Mouse (Mus musculus) spleen, adult 2 months (tissue): ENCODE measurements around the gene Hspb1. TPM values are rescaled to one million over a fixed set of nuclear protein-coding genes. Genes with fewer than 3 reads are reported as not detected.

Source experiments
- DNase-seq, 2 experiments: peaks; one replicate each; pipeline versions ENCODE4 v3.0.0 to v3.0.0-alpha.2; 2012 to 2021; ENCODE audit warnings: low spot score in 2 of 2, low read depth in 1 of 2
- H3K27ac ChIP-seq: fragments of 200-500 bp; 2 replicates; pipeline ENCODE4 v1.5.1; 2012; ENCODE audit warnings: low read length, inconsistent platforms; ENCODE audit not compliant: insufficient read depth
- H3K27me3 ChIP-seq: fragments of 200-500 bp; 2 replicates; pipeline ENCODE4 v1.6.1; 2012; ENCODE audit warnings: mild to moderate bottlenecking, moderate library complexity, low read length, inconsistent platforms; ENCODE audit not compliant: control insufficient read depth, insufficient read depth
- H3K36me3 ChIP-seq: fragments of 200-500 bp; 2 replicates; pipeline ENCODE4 v1.6.1; 2012; ENCODE audit warnings: mild to moderate bottlenecking, low read length, inconsistent platforms; ENCODE audit not compliant: control insufficient read depth, insufficient read depth
- H3K4me1 ChIP-seq: fragments of 200-500 bp; 2 replicates; pipeline ENCODE4 v1.6.1; 2011; ENCODE audit warnings: inconsistent platforms; ENCODE audit not compliant: control insufficient read depth, insufficient read depth, insufficient read length
- H3K4me3 ChIP-seq: fragments of 200-500 bp; 2 replicates; pipeline ENCODE4 v1.5.1; 2011; ENCODE audit warnings: mild to moderate bottlenecking, inconsistent platforms; ENCODE audit not compliant: insufficient read depth, insufficient read length; ENCODE audit errors: extremely low read depth
- CTCF ChIP-seq: fragments of 200-500 bp; IDR thresholded peaks from 2 replicates; pipeline ENCODE4 v1.5.1; 2011; ENCODE audit warnings: mild to moderate bottlenecking, inconsistent platforms; ENCODE audit not compliant: insufficient read depth, insufficient read length, insufficient replicate concordance; ENCODE audit errors: extremely low read depth
- POLR2A ChIP-seq: fragments of 200-500 bp; IDR thresholded peaks from 2 replicates; pipeline ENCODE4 v1.6.1; 2011; ENCODE audit warnings: low read depth, low read length, inconsistent platforms
- WGBS: fragments of 180-500 bp; shearing (Covaris S2); methylation state at CpG from one replicate; pipeline ENCODE4 v1.1.7; 2018; 5-methylcytosine and 5-hydroxymethylcytosine counted together
- polyA plus RNA-seq: library from polyadenylated mRNA; depleted of rRNA; stranded (reverse); fragments of >200 nt; gene quantifications from 2 replicates; pipeline ENCODE4 v1.2.3, GENCODE M21; 2012

Hspb1 gene
- polyA plus RNA-seq, 1 experiment, result 34.0 TPM

GRCm38 (mm10) chr5:135869661-135870423, 17.9 kb upstream of the Hspb1 start:
- peaks cover 22% of the 10 kb centered on the region for H3K27me3 ChIP-seq
- no peak for TF ChIP-seq CTCF
- no peak for TF ChIP-seq POLR2A
- no peak overlapping the region for H3K27ac ChIP-seq
- H3K4me3 ChIP-seq, result no peak overlapping the region
- no peaks in the 10 kb centered on the region for H3K36me3 ChIP-seq
- WGBS, result 69% methylated on average over 14 of the region's 14 CpGs
- DNase-seq, result no peak
- H3K4me1 ChIP-seq, result peaks cover 5% of the 10 kb centered on the region

GRCm38 (mm10) chr5:135870505-135870904, 17.2 kb upstream of the Hspb1 start:
- no peak for DNase-seq
- Histone ChIP-seq H3K4me3 (no peak overlapping the region), H3K4me1 (peaks cover 5% of the 10 kb centered on the region), H3K27ac (no peak overlapping the region), H3K36me3 (no peaks in the 10 kb centered on the region), H3K27me3 (peaks cover 22% of the 10 kb centered on the region)
- TF ChIP-seq POLR2A, result no peak
- TF ChIP-seq CTCF, result no peak
- WGBS, result 42% methylated on average over 5 of the region's 5 CpGs

GRCm38 (mm10) chr5:135872996-135873395, 14.7 kb upstream of the Hspb1 start:
- H3K36me3 ChIP-seq, result no peaks in the 10 kb centered on the region
- no peak overlapping the region for H3K4me3 ChIP-seq
- DNase-seq, result no peak
- H3K4me1 ChIP-seq, result peaks cover 4% of the 10 kb centered on the region
- WGBS, result 12% methylated on average over 16 of the region's 16 CpGs
- H3K27me3 ChIP-seq, result peaks cover 10% of the 10 kb centered on the region
- no peak for TF ChIP-seq POLR2A
- TF ChIP-seq CTCF, result no peak
- no peak overlapping the region for H3K27ac ChIP-seq

DNA sequence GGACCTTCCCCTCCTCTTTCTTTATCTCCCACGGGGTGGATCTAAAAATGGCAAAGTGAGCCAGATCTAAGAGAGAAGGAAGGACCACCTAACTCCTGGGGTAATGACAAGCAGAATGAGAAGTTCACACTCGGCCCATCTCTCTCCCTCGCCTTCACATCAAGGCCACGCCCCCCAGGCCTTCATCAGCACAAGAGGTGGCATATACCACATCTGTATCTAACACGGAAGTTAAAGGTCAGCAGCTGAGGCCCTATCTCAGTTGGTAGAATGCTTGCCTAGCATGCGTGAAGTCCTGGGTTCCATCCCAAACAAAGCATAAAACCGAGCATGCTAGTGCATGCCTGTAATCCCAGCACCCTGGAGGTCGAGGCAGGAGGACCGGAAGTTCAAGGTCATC, 14.0 kb upstream of the Hspb1 start:
- TF ChIP-seq CTCF (no peak), POLR2A (no peak)
- H3K27me3 ChIP-seq, result peaks cover 4% of the 10 kb centered on the region; the same call in 1 of the 2 replicates
- no peaks in the 10 kb centered on the region for H3K4me1 ChIP-seq
- no peak for DNase-seq
- 56% methylated on average over 9 of the region's 9 CpGs for WGBS
- H3K27ac ChIP-seq, result no peak overlapping the region
- H3K4me3 ChIP-seq, result no peak overlapping the region
- no peaks in the 10 kb centered on the region for H3K36me3 ChIP-seq

DNA sequence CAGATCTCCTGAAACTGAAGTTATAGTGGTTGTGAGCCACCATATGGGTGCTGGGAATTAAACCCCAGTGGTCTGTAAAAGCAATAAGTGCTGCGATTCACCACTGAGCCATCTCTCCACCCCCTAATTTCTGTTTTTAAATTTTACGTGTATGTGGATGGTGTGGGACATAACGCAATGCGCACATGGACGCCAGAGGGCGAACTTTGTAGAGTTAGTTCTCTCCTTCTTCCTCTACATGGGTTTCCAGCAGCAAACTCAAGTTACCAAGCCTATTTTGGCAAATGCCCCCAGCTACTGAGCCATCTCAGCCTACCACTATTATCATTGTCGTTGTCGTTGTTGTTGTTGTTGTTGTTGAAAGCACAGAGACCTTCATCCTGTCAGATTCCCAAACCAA, 10.5 kb upstream of the Hspb1 start:
- H3K4me3 ChIP-seq, result no peak overlapping the region
- no peaks in the 10 kb centered on the region for H3K36me3 ChIP-seq
- no peaks in the 10 kb centered on the region for H3K27me3 ChIP-seq
- H3K27ac ChIP-seq, result no peak overlapping the region
- TF ChIP-seq CTCF, result peak; percentile 17; the same call in 1 of the 2 replicates
- TF ChIP-seq POLR2A, result no peak
- H3K4me1 ChIP-seq, result no peaks in the 10 kb centered on the region
- DNase-seq, result peak; percentile 36 to 40
- 9% methylated on average over 8 of the region's 8 CpGs for WGBS

DNA sequence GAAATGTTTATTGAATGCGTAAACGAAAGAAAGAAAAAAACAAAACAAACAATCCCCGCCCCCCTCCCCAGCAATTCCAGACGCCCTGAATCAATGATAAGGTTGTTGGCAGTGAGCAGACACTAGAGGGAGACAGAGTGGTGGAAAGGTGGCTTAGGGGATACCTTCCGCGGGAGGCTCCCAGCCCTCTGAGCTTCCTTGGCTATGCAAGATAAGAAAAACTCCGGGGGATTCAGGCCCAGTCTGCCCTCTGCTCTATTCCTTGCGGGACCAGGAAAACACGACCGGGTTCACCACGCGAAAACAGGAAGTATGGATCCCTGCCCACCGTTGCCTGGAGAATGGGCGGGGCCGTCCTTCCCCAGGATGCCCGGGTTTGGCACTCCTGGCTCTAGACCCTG, 9.9 kb upstream of the Hspb1 start:
- Histone ChIP-seq H3K36me3 (no peaks in the 10 kb centered on the region), H3K27me3 (no peaks in the 10 kb centered on the region), H3K27ac (no peak overlapping the region), H3K4me3 (peak overlapping the region; percentile 18; the same call in 1 of the 2 replicates), H3K4me1 (no peaks in the 10 kb centered on the region)
- no peak for TF ChIP-seq POLR2A
- peak; percentile 28; the same call in 1 of the 2 replicates for TF ChIP-seq CTCF
- WGBS, result 2% methylated on average over 16 of the region's 16 CpGs
- DNase-seq, result peak in 1 of 2 experiments; percentile 12
